Mouse (Mus musculus): ENCODE measurements around the gene Psmd13.
A peak's percentile ranks its signal among the peaks of the same experiment; 100 is the strongest.

Gene Psmd13

GRCm38 (mm10) chr7:140908181-140908580 lies 26.4 kb downstream of the Psmd13 start:
- no peak for DNase-seq

- no peak for DNase-seq
Measured at GRCm38 (mm10) chr7:140908634-140909107, 26.9 kb downstream of the Psmd13 start.

GRCm38 (mm10) chr7:140912293-140912692 lies 30.5 kb downstream of the Psmd13 start:
- DNase-seq, result no peak

GRCm38 (mm10) chr7:140912846-140913482 lies 31.2 kb downstream of the Psmd13 start:
- DNase-seq, result no peak

GRCm38 (mm10) chr7:140914031-140914690 lies 32.4 kb downstream of the Psmd13 start:
- DNase-seq, result no peak

DNA sequence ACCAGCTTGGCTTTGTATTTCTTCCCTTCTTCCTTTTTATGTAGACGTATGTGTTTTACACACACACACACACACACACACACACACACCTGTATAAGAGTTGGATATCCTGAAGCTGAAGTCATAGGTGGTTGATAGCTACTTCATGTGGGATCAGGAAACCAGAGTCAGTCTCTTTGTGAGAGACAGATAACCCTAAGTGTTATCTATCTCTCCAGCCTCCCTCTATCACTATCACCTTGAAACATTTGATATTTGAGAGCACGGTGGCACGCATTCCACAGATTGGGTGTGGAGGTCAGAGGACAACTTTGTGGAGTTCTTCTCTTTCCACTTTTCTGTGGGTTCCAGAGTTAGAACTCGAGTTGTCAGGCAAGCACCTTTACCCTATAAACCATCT lies 38.1 kb downstream of the Psmd13 start:
- DNase-seq, result no peak

DNA sequence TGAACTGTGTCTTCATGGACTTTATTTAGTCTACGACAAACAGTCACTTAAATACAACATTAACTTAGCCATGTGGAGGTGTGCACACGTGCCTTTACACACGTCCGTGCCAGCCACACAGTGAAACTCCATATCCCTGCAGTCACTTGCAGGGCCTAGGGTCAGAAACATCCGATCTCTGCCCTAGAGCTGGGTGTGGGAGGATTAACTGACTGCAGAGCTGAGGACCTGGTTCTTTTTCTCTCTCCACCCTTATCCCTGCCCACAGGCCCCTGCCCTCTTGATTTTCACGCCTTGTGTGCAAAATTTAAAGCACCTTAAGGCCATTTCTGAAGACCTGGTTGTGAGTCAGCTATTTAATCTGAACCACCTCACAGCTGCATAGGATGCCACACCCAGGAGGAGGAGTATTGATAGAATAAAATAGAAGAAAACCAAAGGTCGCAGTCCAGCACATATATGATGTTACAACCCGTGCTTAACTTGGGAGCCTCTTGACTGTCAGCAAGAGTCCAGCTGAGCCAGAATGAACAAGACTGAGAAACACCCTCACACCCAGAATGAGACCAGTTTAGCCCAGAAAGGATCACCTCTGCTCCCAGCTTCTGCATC lies 38.8 kb downstream of the Psmd13 start, which contains the start of gene Nlrp6:
Gene Nlrp6, plus strand, starts transcription at position 485 of the 612 bp plus-strand sequence.
- DNase-seq, result no peak

GRCm38 (mm10) chr7:140921225-140921975 lies 39.6 kb downstream of the Psmd13 start:
- no peak for DNase-seq

DNA sequence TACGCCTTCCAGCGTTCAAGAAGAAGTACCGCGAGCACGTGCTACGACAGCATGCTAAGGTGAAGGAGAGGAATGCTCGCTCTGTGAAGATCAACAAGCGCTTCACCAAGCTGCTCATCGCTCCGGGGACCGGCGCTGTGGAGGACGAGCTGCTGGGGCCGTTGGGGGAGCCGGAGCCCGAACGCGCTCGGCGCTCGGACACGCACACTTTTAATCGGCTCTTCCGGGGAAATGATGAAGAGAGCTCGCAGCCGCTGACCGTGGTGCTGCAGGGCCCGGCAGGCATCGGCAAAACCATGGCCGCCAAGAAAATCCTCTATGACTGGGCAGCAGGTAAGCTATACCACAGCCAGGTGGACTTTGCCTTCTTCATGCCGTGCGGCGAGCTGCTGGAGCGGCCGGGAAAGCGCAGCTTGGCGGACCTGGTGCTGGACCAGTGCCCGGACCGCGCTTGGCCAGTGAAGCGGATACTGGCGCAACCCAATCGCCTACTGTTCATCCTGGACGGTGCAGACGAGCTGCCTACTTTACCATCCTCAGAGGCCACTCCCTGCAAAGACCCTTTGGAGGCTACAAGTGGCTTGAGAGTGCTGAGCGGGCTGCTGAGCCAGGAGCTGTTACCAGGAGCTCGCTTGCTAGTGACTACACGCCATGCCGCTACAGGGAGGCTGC lies 40.8 kb downstream of the Psmd13 start:
- no peak for DNase-seq

DNA sequence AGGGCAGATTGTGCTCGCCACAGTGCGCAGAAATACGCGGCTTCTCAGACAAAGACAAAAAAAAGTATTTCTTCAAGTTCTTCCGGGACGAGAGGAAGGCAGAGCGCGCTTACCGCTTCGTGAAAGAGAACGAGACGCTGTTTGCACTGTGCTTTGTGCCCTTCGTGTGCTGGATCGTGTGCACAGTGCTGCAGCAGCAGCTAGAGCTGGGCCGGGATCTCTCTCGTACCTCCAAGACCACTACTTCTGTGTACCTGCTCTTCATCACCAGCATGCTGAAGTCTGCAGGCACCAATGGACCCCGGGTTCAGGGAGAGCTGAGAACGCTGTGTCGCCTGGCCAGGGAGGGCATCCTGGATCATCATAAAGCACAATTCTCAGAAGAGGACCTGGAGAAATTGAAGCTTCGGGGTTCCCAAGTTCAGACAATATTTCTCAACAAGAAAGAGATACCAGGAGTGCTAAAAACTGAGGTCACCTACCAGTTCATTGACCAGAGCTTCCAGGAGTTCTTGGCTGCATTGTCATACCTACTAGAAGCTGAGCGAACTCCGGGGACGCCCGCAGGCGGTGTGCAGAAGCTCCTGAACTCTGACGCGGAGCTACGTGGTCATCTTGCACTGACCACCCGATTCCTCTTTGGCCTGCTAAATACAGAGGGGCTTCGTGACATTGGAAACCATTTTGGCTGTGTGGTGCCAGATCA lies 41.5 kb downstream of the Psmd13 start:
- DNase-seq, result no peak

DNA sequence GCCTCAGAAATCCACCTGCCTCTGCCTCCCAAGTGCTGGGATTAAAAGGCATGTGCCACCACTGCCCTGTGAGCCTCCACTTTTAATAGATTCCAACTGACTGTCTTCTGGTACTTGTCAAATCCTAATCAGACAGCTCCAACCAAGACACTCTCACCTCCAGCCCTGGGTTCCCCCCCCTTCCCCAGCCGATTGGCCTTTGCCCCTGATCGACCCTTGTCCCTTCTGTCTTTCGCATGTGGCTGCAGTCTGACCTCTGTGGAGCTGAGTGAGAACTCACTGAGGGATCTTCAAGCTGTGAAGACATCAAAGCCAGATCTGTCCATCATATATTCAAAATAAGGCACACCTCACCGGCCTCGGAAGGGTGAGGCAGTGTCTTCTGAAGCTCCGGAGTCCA lies 45.4 kb downstream of the Psmd13 start:
- DNase-seq, result no peak

- DNase-seq, result no peak
Measured at GRCm38 (mm10) chr7:140938436-140938835, 56.7 kb downstream of the Psmd13 start.

- DNase-seq, result no peak
Measured at GRCm38 (mm10) chr7:140938896-140939295, 57.1 kb downstream of the Psmd13 start.

GRCm38 (mm10) chr7:140939669-140940171 lies 58.0 kb downstream of the Psmd13 start:
- no peak for DNase-seq

DNA sequence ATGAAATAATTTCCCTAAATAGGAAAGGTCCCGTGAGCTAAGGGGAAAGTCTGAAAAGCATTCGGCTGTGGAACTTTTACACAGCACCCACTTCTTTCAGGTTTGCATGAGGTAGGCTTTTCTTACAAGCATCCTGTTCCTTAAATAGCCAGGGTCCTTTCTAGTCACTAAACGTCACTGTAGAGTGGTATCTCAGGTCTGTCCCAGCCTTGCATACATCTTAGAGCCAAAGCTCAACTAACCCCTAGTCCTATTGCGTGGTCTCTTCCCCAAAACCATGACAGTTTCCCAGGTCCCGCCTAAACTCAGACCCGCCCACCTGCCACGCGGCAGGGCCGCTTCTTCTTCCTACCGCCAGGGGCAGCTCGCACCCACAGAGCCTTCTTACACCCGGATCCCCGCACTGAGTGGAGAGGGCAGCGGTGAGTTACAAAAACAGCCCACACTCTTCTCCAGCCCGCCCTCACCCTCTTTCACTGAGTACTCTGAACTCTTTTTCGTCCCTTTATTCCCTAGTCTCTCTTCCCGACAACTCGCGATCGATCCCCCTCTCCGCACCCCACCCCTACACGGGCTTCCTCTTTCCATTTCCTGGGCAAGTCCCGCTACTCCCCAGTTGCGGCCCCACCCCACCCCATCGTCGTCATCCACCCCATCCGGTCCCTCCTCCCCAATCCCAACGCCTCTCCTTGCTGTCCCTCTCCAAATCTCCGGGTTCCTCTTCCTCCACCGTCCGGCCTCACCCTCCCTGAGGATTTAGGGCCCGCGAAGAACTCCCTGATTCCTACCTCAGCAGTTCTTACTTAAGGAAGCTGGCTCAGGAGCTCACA lies 59.7 kb downstream of the Psmd13 start, which contains the start of gene Pgghg:
Gene Pgghg, plus strand, starts transcription at position 170 of the 830 bp plus-strand sequence.
- peak; percentile 66 for DNase-seq

DNA sequence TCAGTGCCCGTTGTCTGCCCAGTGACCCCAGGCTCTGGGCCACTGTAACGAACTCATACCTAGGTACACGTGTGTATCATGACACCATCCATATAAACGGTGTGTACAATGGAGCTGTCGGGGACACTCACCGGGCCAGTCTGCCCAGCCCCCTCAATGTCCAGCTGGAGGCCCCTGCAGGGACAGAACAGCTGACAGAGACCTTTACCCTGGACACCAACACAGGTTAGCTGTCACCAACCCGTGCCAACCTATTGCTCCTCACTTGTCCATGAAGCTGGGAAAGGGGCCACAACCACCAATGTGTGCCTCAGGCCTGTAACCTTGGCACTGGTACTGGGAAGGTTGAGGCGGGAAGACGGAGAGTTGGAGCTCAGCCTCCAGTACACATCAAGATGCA lies 60.6 kb downstream of the Psmd13 start:
- DNase-seq, result no peak

DNA sequence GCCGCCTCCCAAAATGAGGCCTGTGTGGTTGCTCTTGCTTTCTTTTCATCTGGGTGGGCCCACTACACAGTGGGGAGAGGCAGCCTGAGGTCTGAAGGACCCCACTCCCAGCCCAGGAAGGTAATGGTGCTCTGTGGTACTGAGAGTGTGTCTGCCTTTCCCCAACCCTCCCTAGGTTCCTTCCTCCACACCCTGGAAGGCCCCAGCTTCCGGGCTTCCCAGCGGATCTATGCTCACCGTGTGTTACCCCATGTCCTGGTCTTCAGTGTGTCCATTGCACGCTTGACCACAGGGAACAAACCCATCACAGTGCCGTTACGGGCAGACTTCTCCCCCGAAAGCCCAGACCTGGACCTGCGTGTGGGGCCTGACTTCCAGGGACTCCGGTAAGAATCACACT lies 61.0 kb downstream of the Psmd13 start:
- no peak for DNase-seq

DNA sequence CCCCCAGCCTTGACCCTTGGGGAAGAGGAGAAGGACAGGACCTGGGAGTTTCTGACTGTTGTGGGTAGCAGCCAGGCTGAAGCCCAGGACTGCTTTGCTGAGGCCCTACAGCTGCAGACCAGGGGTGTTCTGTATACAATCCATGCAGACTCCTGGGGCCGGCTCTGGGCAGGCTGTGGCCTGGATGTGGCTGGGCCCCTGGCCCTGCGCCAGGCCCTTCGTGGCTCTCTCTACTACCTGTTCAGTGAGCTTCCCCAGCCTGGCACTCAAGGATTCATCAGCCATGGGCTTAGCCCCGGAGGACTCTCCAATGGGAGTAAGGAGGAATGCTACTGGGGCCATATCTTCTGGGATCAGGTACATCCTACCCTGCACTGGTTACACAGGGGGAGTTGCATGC lies 61.6 kb downstream of the Psmd13 start:
- no peak for DNase-seq

DNA sequence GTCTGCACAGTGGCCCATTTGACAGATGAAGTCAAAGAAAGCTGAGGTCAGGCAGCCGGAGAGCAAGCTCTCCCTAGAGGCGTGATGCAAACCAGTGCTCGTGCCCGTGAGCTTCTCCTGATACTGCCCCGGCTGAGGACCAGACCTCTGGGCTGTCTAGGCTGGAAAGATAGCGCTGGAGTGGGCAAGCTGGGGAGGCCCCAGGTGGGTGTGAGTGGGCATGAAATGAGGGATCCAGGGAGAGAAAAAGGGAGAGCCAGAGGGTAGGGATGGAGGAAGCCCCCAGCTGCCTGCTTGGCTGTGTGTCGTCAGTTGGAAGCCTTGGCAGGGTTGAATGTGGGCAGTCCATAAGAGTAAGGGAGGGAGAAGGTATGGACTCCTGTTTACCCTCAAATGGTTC lies 62.5 kb downstream of the Psmd13 start:
- no peak for DNase-seq

DNA sequence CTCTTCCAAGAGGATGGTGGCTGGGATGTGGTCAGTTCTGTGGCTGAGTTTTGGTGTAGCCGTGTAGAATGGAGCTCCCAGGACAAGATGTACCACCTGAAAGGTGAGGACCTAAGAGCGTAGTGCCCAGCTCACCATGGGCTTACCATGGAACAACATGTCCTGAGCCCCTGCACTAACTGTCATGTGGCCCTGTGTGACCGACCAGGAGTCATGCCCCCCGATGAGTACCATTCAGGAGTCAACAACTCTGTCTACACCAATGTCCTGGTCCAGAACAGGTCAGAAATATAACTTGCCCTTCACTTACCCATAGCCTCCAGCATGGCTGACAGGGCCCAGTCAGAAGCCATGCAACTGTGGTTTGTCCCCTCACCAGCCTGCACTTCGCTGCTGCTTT lies 63.5 kb downstream of the Psmd13 start:
- DNase-seq, result no peak

DNA sequence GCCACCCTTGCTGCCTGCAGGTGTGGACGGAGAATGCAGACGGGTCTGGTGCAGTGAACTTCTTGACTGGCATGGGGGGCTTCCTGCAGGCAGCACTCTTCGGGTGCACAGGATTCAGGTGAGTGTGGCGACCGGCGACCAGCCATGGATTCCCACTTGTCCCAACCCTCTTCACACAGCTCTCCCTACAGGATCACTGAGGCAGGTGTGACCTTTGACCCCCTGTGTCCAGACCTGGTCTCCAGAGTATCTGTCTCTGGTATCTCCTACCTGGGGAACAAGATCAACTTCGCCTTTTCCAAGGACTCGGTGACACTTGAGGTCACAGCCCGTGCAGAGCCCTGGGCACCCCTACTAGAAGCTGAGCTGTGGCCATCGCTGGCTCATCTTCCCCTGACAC lies 64.5 kb downstream of the Psmd13 start:
- no peak for DNase-seq
